Mouse (Mus musculus) myocyte (in vitro differentiated cells): ENCODE data around the gene Mia.

Experiments
- CEBPB ChIP-seq: IDR thresholded peaks from 2 replicates; pipeline ENCODE4 v1.6.1; 2011; ENCODE audit warnings: mild to moderate bottlenecking, moderate library complexity; ENCODE audit not compliant: poor library complexity, insufficient read depth, severe bottlenecking
- MAX ChIP-seq: IDR thresholded peaks from one replicate; pipeline ENCODE4 v1.6.1; 2011; ENCODE audit warnings: low read depth, mild to moderate bottlenecking, control low read depth
- MYOD1 ChIP-seq, 3 experiments: IDR thresholded peaks; one replicate each; pipeline ENCODE4 v1.6.1; 2011; ENCODE audit warnings: control low read depth in 2 of 3, low read depth in 2 of 3, mild to moderate bottlenecking in 2 of 3, moderate library complexity in 1 of 3; ENCODE audit not compliant: insufficient read length in 2 of 3, control insufficient read depth in 1 of 3
- MYOG ChIP-seq, 3 experiments: IDR thresholded peaks; one replicate each; pipeline ENCODE4 v1.6.1; 2011; ENCODE audit warnings: control low read depth in 2 of 3, low read depth in 2 of 3, mild to moderate bottlenecking in 2 of 3; ENCODE audit not compliant: insufficient read length in 2 of 3, control insufficient read depth in 1 of 3, insufficient read depth in 1 of 3
- POLR2A ChIP-seq: IDR thresholded peaks from one replicate; pipeline ENCODE4 v1.6.1; 2011; ENCODE audit warnings: low read depth, mild to moderate bottlenecking, control low read depth, moderate library complexity; ENCODE audit not compliant: insufficient read length
- POLR2AphosphoS2 ChIP-seq: IDR thresholded peaks from one replicate; pipeline ENCODE4 v1.6.1; 2011; ENCODE audit warnings: low read depth, control low read depth; ENCODE audit not compliant: insufficient read length
- TCF12 ChIP-seq: IDR thresholded peaks from one replicate; pipeline ENCODE4 v1.6.1; 2011; ENCODE audit warnings: mild to moderate bottlenecking, control low read depth; ENCODE audit not compliant: poor library complexity, insufficient read depth, severe bottlenecking
- TCF3 ChIP-seq: IDR thresholded peaks from one replicate; pipeline ENCODE4 v1.6.1; 2011; ENCODE audit warnings: low read depth, control low read depth; ENCODE audit not compliant: insufficient read length
- USF1 ChIP-seq: IDR thresholded peaks from one replicate; pipeline ENCODE4 v1.6.1; 2011; ENCODE audit warnings: low read depth, mild to moderate bottlenecking, control low read depth, moderate library complexity

GRCm38 (mm10) chr7:27185986-27186385 is 5.0 kb upstream of the Mia start:
- TF ChIP-seq POLR2AphosphoS2 (no peak), POLR2A (no peak), MYOG (IDR thresholded peaks at IDR 0.05; ENCODE audit: control insufficient read depth in 1 of 3, insufficient read depth in 1 of 3, insufficient read length in 2 of 3, low read depth in 2 of 3) (no peak), MYOD1 (IDR thresholded peaks at IDR 0.05; ENCODE audit: control insufficient read depth in 1 of 3, insufficient read length in 2 of 3, low read depth in 2 of 3) (no peak), TCF12 (no peak), TCF3 (no peak), USF1 (no peak), MAX (no peak), CEBPB (no peak)
